Mouse (Mus musculus): ENCODE data around the gene Rps6.

DNA sequence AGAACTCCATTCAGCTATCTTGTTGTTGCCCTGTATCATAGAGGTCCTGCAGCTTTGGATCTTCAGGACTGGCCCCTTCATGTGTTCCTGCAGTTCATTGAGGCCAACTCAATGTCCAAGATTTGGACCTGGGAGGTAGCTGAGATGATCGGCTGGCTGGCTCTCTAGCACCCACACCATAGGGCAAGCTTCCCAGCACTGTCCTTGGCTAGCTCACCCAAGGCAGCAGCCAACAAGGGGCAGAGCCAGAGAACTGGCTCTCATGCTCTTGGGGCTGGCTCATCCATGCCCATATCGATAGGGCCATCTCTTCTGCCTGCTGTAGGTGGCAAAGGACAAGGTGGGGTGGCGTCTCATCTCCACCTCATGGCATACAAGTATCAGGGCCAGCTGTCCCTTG lies 11.8 kb downstream of the Rps6 start:
- no peak for TF ChIP-seq POLR2A (IDR thresholded peaks at IDR 0.05; ENCODE audit: borderline replicate concordance, extremely low read depth, low read depth, low read length)
- TF ChIP-seq CTCF (IDR thresholded peaks at IDR 0.05; ENCODE audit: insufficient read depth, low read length) = no peak

Data from lung, adult 2 months (tissue).